Comparison of ENCODE assay signal across 13 mouse cellular contexts in genomic region chr9:51305146-51305545, GRCm38 (mm10). TPM values are rescaled to one million over a fixed set of nuclear protein-coding genes. Genes with fewer than 3 reads are reported as not detected.
DNase-seq lines count a peak whose midpoint lies in the region; TF ChIP-seq lines count a peak whose summit lies in the region.
"Had no signal": no experiment of that assay in that cellular context is flagged by ENCODE, and none has a peak within 500 bp of the region (broad histone marks: within the 10 kb centered on the region; RNA-seq: fewer than 3 reads in every experiment).

No protein-coding gene starts in this region.

- TF ChIP-seq CTCF in layer of hippocampus, adult 2 months (conservative IDR thresholded peaks at IDR 0.05): peak; percentile 17; the same call in 1 of the 2 replicates

- DNase-seq in gastrocnemius, postnatal 25 days: peak; percentile 17
- no peak for DNase-seq in gastrocnemius, postnatal 4 days (ENCODE audit: low spot score in 2 of 2)
- peak; percentile 72 for DNase-seq in brain, embryonic 18.5 days (ENCODE audit: low read depth, low spot score)
- DNase-seq in layer of hippocampus, adult 2 months (ENCODE audit: low spot score in 2 of 2): peak; percentile 42 to 70
- DNase-seq in right cerebral cortex, adult 18-20 months: peak; percentile 19
- no peak for DNase-seq in B cell, adult 2 months
- no peak for DNase-seq in kidney, adult 18-20 months
- no peak for DNase-seq in urinary bladder, postnatal 10 days (ENCODE audit: low spot score)
- DNase-seq: cerebellum, postnatal 36 days; thymus, postnatal 25 days had no signal

- H3K27ac ChIP-seq in layer of hippocampus, adult 2 months: peak overlapping the region; percentile 83
- H3K27ac ChIP-seq: midbrain, embryonic 12.5 days had no signal

- no peak overlapping the region; the same call in 1 of the 2 replicates for H3K4me3 ChIP-seq in layer of hippocampus, adult 2 months
- H3K4me3 ChIP-seq: erythroblast, embryonic 14.5 days; midbrain, embryonic 12.5 days had no signal

RNA-seq across cellular contexts. Expression of gene 1810046K07Rik, which starts 23.6 kb away (rescaled TPM):
- total RNA-seq in gastrocnemius, postnatal 25 days (2021): not detected
- not detected for total RNA-seq in gastrocnemius, postnatal 4 days (2021)
- total RNA-seq in layer of hippocampus, adult 2 months (2021): not detected
- total RNA-seq: layer of hippocampus, postnatal 25 days had no signal

RNA-seq across cellular contexts. Expression of gene Colca2, which starts 26.8 kb away (rescaled TPM):
- 1 to 10 TPM in 1 of 2 experiments, not detected in 1; 1.1 TPM for total RNA-seq in gastrocnemius, postnatal 25 days (2021)
- 1 to 10 TPM in 1 of 2 experiments, under 1 TPM in 1; 0.86 to 1.0 TPM for total RNA-seq in gastrocnemius, postnatal 4 days (2021)
- total RNA-seq in layer of hippocampus, adult 2 months (2021): 1 to 10 TPM in 1 of 2 experiments, under 1 TPM in 1; 0.38 to 1.1 TPM

Comparison
In these comparisons a context has a peak if more than half of its experiments do, and no peak if none do; other contexts are left out.
1. DNase-seq: peak in gastrocnemius, postnatal 25 days (single experiment), brain, embryonic 18.5 days (single experiment), layer of hippocampus, adult 2 months (2 of 2) and right cerebral cortex, adult 18-20 months (single experiment); none in gastrocnemius, postnatal 4 days (0 of 2), B cell, adult 2 months (0 of 2), kidney, adult 18-20 months (single experiment) and urinary bladder, postnatal 10 days (single experiment).